Mouse (Mus musculus) right cerebral cortex, postnatal 14 days (tissue): Measurements from ENCODE around the gene Insl6.

Source experiments
- DNase-seq: peaks from one replicate; pipeline ENCODE4 v3.0.0; 2022

Insl6 gene

GRCm38 (mm10) chr19:29354895-29355877 lies 30.0 kb upstream of the Insl6 start:
- DNase-seq = peak; percentile 96

- no peak for DNase-seq
Measured at GRCm38 (mm10) chr19:29350991-29351390, 25.8 kb upstream of the Insl6 start.

- DNase-seq = no peak
Measured at GRCm38 (mm10) chr19:29345636-29346035, 20.5 kb upstream of the Insl6 start.

- DNase-seq = no peak
Measured at GRCm38 (mm10) chr19:29344868-29345267, 19.7 kb upstream of the Insl6 start.

DNA sequence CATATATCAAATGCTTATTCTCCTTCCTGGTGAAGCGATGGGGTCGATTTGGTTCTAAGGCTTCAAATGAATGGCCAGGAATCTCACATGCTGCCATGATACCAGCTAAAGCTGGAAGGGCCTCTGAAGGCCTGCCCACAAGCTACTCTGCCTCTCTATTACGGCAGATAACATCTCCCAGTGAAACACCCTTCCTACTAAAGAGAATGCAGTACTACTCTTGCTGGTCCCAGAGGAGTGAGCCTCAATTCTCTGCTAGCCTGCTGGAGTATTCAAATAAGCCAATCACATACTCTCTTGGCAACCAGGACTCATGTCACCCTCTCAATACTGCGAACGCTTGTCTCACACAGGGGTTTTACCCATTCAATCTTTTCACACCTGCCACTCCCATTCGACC lies 17.1 kb upstream of the Insl6 start:
- DNase-seq = no peak

GRCm38 (mm10) chr19:29341029-29341428 lies 15.9 kb upstream of the Insl6 start:
- DNase-seq = no peak

DNA sequence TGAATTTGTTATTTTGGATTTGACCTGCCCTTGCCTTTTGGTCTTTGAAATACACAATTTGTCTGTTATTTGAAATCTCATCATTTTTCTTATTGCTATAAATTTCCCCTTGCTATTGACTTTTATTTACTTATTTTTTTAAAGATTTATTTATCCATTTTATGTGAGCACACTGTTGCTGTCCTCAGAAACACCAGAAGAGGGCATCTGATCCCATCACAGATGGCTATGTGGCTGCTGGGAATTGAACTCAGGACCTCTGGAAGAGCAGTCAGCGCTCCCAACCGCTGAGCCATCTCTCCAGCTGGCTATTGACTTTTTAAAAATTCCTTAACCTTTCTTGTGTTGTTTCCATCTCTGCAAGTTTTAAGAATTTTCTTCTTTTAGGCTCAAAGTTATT lies 11.5 kb upstream of the Insl6 start:
- no peak for DNase-seq

DNA sequence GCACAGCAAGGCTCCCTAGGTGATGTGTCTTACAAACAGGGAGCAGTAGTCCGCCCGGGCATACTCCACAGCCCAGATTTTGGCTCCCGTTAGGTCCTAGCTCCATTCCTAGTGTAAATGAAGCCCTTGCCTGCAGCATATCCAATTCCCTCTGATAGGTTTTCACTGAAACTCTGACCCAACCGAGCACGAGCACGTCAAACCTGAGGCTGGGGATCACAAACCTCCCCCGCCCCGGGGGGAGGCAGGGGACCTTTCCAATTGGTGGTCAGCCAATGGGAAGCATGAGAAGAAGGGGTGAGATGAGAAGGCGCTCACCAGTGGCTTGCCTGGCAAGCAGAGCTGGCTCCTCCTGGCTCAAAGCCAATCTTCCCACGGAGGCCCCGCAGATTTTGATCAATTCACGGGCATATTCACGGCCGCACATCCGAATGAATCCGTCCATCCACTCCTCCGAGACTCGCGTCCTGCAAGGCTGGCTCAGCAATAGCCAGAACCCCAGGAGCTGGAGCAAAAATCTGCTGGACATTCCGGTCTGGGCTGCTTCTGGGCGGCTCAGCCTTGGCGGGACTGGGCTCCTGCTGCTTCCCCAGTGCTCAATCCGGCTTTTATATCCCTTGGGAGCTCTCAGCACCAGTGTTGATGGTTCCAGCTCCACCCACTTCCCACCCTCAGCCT lies 9.1 kb upstream of the Insl6 start, which contains the start of gene Rln1:
TSS of gene Rln1 (minus strand) at position 603 of the 678 bp plus-strand sequence.
- peak; percentile 45 for DNase-seq

GRCm38 (mm10) chr19:29326822-29327552 lies 1.8 kb upstream of the Insl6 start:
- no peak for DNase-seq

- DNase-seq = no peak
Measured at GRCm38 (mm10) chr19:29326396-29326795, 1.2 kb upstream of the Insl6 start.

GRCm38 (mm10) chr19:29325852-29326180 lies 660 bp upstream of the Insl6 start:
- DNase-seq = no peak

DNA sequence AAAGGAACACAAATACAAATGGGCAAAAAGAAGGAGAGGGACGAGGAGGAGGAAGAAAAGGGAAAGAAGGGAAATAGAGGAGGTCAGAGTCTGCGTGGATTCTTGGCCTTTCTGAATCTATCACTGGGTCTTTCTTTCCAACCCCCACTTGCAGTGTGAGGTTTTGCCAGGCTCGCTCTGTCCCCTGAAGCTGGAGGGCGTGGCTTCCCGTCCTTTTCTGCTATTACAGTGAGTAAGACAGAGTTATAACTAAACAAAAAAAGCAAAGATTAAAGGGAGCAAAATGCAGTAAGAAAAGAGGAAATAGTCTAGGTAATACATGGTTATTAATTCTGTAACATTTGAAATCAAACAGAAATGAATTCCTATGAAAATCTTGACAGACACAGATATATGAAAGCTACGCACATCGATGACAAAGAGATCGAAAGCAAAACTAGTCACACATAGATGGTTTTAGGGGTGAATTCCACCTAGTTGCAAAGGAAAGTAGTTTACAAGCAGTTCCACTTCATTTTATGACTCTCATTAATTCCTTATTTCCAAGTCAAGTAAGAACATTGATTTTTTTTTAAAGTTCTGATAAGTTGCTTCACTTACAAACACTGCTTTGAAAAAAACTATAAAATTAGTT lies 1.6 kb downstream of the Insl6 start:
- DNase-seq = no peak

- DNase-seq = no peak
Measured at GRCm38 (mm10) chr19:29312661-29313060, 12.5 kb downstream of the Insl6 start.

DNA sequence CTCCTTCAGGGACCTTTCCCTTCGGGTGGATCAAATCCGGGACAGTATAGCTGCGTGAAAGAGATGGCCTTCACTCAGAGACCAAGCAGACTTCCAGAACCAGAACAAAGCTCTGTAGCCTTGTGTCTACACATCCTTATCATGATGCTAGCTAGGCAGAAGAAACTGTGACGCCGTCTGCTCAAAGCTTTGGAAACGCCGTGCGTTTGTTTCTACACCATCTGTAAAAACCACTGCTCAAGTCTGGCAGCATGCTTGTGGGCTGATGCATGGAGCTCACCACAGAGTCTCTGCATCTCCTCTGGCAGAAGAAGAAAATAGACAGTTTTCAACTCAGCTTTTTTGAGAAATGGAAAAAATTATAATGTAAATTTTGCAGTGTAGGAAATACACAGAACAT lies 13.4 kb downstream of the Insl6 start:
- DNase-seq = no peak

DNA sequence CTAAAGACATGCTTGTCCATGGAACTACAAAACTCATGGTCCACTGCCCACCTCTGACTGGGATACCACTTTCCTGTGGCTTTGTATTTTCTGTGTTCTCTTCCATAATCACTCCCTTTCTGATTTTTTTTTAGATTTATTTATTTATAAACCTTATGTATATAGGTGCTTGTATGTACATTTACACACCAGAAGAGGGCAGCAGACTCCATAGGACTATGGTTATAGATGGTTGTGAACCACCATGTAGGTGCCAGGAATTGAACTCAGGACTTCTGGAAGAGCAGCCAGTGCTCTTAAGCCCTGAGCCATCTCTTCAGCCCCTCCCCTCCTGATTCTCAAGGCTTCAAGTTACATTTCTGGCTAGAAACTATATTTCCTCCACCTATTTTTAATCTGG lies 16.3 kb downstream of the Insl6 start:
- DNase-seq = no peak

DNA sequence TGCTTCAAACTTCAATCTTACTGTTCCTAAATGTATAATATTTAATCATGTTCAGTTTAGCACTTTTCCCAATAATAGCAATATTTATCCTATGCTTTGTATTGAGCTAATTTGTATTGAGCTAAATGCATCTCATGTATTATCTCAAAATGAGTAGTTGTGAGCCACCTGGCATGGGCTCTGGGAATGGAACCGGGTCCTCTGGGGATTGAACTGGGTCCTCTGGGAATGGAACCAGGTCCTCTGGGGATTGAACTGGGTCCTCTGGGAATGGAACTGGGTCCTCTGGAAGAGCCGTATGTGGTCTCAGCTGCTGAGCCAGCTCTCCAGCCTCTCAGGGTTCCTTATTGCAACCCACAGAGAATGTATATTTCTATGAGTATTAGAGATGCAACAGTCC lies 23.0 kb downstream of the Insl6 start:
- DNase-seq = no peak

- DNase-seq = no peak
Measured at GRCm38 (mm10) chr19:29300919-29301318, 24.2 kb downstream of the Insl6 start.

- no peak for DNase-seq
Measured at GRCm38 (mm10) chr19:29297366-29297765, 27.8 kb downstream of the Insl6 start.

DNA sequence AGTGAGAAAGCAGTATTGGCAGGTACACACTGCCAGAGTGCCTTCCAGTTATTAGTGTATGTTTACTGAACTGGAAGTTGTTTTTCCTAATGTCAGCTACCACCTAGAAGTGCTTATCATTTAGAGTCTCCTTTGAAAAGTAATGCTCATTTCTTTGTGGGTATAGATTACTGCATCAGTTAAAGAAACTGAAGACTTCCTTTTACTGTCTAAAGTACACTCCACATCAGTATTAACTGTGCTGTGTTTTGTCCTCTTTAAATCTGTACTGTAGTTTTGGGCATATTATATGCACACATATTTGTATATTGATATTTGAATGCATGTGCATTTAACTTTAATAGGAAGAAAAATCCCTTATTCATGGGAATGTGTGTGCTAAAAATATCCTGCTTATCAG lies 29.0 kb downstream of the Insl6 start:
- DNase-seq = no peak

DNA sequence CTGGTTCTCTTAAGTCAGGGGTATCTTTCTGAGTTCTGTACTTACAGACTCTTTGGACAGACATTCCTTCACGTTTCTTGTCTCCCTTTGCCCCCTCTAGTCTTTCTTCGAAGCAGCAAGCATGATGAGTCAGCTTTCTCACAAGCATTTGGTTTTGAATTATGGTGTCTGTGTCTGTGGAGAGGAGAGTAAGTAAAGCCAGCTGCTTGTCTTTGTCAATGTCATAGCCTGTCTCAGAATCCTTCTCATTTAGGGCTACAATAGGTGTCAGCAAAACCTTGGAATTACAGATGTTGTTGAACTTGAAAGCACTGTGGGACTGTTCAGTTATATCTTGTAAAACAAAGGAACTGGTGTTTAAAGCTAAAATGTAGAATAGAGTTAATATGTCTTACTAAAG lies 30.4 kb downstream of the Insl6 start:
- DNase-seq = no peak

DNA sequence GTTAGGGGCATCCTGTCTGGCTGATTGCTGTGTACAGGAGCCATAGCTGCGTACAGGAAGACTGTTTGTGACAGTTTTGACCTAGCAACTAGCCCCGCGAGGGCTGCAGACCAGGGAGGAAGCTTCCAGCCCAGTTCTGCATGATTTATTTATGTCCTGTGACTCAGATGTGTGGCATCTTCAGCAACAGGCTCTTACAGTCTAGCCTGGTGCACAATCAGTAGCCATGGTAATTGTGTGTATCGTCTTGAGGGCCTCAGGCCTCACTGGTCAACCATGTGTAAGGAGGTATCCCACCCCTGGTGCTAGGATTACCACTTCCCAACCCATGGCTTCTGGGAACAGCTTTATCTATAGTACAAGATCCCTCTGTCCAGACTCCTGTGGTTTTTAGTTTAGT lies 32.6 kb downstream of the Insl6 start:
- no peak for DNase-seq

GRCm38 (mm10) chr19:29291532-29291931 lies 33.6 kb downstream of the Insl6 start:
- no peak for DNase-seq

DNA sequence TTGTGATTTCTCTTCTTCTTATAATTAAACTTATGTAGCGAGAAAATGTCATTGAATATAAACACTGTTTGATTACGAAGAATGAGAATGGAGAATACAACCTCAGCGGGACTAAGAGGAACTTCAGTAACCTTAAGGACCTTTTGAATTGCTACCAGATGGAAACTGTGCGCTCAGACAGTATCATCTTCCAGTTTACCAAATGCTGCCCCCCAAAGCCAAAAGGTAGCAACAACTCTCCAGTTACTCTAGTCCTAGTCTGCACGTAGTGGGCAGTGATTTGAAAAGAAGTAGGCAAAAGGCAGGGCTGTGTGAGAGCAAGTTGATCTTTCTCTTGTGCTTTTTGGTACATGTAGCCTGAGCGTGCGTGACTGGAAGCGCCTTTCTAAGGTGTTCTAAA lies 37.3 kb downstream of the Insl6 start:
- DNase-seq = no peak
